Mouse (Mus musculus): ENCODE measurements around the gene Tmem40.

Tmem40 gene

DNA sequence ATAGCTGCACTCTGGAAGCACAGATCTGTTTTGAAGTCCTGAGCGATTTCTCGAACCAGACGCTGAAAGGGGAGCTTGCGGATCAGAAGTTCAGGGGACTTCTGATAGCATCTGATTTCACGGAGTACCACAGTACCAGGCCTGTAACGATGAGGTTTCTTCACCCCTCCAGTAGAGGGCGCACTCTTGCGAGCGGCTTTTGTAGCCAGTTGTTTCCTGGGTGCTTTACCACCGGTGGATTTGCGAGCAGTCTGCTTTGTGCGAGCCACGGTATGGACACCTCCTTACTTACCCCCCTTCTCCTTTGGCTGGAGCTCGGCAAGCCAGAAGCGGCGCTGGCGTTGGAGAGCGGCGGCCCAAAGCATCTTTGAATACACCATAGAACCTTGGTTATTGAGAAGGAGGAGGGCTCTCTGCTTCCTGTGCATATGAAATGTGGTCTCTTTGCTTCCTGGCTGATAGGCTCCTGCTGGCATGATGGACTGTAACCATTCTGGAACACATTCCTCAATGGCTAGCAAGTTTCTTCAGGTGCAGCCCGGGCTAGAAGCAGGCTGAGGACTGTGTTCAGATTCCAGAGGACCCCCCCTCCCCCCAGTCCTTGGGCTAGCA is 8.0 kb upstream of the Tmem40 start:
- no peak for DNase-seq (ENCODE audit: low spot score in 2 of 2)

DNA sequence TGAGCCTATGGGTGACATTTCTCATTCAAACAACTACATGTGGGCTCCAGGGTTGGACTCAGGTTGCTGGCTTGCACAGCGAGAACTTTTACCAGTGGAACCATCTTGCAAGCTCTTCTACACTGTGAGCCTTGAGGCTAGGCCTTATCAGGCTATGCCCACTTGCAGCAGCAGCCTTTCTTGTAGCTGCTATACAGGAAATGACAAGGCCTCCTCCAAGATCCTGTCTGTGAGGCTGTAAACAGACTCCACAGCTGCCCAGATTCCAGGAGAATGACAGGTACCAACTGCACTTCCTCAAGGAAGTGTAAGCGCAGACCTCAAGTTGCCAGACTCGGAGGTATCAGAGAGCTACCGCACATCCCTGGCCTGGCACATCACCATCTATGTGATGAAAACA is 6.0 kb upstream of the Tmem40 start:
- DNase-seq (ENCODE audit: low spot score in 2 of 2): no peak

DNA sequence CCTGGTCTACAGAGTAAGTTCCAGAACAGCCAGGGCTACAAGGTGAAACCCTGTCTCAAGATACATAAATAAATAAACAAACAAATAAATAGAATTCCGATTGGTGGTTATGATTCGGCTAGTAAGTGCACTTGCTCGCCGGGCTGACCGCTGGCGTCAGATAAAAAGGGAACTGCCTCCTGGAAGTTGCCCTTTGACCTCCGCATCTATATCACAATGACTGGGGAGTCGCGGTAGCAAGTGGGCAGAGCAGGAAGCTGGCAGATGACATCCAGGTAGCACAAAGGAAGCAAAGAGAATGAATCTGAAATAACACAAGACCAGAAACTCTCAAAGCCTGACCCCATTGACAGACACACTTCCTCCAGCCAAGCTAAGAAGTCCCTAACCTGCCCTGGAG is 5.1 kb upstream of the Tmem40 start:
- DNase-seq (ENCODE audit: low spot score in 2 of 2): no peak

GRCm38 (mm10) chr6:115764179-115764578 is 2.0 kb upstream of the Tmem40 start:
- DNase-seq (ENCODE audit: low spot score in 2 of 2): no peak

- DNase-seq (ENCODE audit: low spot score in 2 of 2): no peak
These were observed 1.2 kb downstream of the Tmem40 start for GRCm38 (mm10) chr6:115760982-115761381.

- DNase-seq (ENCODE audit: low spot score in 2 of 2): no peak
These were observed 2.1 kb downstream of the Tmem40 start for GRCm38 (mm10) chr6:115760137-115760536.

DNA sequence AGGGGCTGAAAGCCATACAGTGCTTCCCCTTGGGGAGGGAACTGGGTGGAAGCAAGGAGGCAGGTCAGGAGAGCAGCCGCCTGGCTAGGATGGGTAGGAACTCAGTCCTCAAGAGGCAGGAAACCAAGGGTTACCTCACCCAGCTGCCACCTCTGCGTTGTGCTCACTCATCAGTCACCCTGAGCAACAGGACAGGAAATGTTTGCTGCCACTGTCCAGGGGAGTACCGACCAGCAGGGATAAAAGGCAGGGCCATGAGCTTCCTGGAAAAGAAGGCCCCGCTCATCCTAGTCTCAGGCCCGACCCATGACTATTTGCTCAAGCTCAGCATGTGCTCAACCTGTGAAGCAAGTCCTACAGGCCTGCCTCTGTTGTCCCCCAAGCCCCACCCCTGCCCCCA is 2.7 kb downstream of the Tmem40 start:
- peak in 1 of 2 experiments; percentile 31 for DNase-seq (ENCODE audit: low spot score in 2 of 2)

- peak; percentile 76 to 78 for DNase-seq (ENCODE audit: low spot score in 2 of 2)
These were observed 3.2 kb downstream of the Tmem40 start for GRCm38 (mm10) chr6:115758981-115759435.

DNA sequence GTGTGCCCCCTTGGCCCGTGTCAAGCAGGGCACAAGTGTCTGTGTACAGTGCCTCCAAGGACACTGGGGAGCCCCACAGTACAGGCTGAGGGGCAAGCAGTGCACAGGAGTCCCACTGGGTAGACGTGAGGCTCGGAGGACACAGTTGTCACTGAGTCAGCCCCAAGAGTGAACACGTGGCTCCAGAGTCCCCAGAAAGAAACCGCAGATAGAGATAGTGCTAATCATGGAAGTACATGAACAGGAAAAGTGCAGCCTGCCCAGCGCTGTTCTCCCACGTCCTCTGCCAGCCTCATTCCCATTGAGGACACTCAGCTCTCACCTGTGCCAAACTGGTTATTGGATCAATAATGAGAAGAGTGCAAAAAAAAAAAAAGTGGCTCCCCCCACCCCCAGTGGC is 6.7 kb downstream of the Tmem40 start:
- DNase-seq (ENCODE audit: low spot score in 2 of 2): no peak

- DNase-seq (ENCODE audit: low spot score in 2 of 2): no peak
These were observed 15.9 kb downstream of the Tmem40 start for GRCm38 (mm10) chr6:115746326-115746725.

DNA sequence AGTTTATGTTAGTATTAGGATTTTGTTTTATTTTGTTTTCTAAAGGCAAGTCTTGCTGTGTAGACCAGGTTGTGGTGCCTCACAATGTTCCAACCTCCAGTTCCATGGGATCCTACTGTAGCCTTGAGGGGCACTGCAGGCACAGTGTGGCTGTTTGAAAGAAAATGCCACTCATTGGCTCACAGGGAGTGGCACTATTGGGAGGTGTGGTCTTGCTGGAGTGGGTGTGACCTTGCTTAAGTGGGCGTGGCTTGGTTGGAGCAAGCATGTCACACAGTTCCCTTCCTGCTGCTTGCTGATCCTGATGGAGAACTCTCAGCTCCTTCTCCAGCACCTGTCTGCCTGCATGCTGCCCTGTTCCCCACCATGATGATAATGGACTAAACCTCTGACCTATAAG is 18.6 kb downstream of the Tmem40 start:
- DNase-seq (ENCODE audit: low spot score in 2 of 2): no peak

DNA sequence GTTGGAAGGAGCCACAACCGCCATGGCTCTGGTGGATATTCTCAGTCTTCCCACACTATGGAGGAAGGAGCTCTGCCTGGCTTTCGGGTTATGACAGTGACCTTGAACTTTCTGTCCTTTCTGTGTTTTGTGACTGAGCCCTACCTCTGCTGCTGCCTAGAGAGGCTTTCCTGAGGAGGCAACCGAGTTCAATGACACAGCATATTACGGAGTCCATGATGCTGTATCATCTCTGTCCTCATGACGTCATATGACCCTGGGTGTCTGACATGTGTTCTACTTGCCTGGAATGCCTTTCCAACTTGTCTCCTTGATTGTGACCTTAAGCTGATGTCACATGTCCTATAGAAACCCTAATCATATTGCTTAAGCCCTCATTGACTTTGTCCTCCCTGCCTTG is 23.2 kb downstream of the Tmem40 start:
- DNase-seq (ENCODE audit: low spot score in 2 of 2): no peak

DNA sequence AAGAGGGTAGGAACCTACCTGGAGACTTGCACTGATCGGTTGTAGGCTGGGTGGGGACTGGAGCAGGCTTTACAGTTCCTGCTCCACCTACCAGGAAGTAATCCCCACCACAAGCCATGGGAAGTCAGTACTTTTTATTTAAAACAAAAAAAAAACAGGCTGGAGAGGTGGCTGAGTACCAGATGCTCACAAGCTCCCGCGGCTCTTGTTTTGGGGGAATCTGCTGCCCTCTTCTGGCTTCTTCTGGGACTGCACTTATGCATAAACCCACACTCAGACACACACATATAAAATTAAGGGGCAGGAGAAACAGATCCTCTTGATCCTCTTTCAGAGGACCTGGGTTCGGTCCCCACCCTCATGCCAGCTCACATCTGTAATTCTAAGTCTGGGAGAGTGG is 27.3 kb downstream of the Tmem40 start:
- DNase-seq (ENCODE audit: low spot score in 2 of 2): no peak

DNA sequence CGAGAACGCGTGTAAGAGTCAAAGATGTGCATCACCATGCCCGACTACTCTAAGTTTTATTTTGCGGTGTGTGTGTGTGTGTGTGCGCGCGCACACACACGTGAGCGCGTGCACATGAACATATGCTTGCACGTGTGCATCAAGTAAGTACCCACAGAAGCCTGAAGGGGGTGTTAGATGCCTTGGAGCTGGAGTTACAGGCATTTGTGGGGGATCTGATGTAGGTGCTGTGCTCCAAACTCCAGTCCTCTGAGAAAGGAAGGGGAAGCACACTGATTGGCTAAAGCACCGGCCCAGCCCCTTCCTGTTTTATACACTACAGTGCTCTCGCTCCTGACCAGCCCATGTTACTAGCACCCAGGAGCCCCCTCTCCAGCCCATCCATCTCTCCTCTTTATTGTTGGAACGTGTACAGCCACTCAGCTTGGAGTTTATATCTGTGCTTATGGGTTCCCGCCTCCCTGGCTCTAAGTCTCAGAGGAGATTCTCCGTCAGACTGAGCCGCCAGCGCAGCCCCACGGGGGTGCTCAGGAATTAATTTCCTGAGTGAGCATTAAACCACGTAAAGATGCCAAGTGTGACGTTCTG is 29.8 kb downstream of the Tmem40 start:
- no peak for DNase-seq (ENCODE audit: low spot score in 2 of 2)

- DNase-seq (ENCODE audit: low spot score in 2 of 2): no peak
These were observed 31.5 kb downstream of the Tmem40 start for GRCm38 (mm10) chr6:115730560-115731342.

DNA sequence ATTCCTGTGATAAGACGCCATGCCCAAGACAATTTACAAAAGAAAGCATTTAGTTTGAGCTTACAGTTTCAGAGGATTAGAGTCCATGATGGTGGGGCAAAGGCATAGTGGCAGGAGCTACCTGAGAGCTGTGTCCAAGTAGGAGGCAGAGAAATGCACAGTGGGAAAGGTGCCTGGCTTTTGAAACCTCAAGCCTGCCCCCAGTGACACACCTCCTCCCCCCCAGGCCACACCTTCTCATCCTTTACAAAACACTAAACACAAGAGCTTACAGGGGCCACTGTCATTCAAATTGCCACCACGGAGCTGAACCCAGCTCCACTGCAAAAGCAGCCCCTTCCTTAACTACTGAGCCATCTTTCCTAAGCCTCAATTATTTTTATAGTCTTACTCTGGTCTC is 34.6 kb downstream of the Tmem40 start:
- DNase-seq (ENCODE audit: low spot score in 2 of 2): no peak

DNA sequence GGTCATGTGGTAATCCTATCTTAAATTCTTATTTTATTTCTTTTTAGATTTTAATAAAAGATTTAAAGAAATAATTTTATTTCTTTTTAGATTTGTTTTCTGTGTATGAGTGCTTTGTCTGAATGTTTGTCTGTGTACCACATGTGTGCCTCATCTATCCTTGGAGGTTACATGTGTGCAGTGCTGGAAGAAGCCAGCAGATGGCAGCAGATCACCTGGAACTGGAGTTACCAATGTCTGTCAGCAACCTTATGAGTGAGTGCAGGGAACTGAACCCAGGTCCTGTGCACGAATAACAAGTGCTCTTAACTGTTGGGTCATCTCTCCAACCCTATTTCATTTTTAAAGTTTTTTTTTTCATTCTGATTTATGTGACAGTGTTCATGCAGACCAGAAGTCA is 35.1 kb downstream of the Tmem40 start:
- DNase-seq (ENCODE audit: low spot score in 2 of 2): peak in 1 of 2 experiments; percentile 35

DNA sequence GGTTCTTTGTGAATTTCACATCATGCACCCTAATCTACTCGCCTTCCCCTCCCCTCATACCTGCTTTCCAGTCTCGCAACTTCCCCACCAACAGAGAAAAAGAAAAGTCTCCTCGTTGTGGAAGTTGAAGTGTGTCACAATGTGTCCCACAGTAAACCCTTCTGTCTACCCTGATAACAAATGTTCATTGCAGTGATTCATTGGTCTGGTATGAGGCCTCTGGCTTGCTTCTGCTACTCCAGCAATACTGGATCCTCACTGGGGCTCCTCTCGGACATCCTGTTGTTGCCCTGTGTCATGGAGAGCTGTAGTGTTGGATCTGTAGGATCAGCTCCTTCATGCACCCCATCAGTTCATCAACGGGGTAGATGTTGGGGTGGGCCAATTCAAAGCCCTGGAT is 40.0 kb downstream of the Tmem40 start:
- DNase-seq (ENCODE audit: low spot score in 2 of 2): peak; percentile 24 to 26

GRCm38 (mm10) chr6:115717715-115718558 is 44.3 kb downstream of the Tmem40 start:
- DNase-seq (ENCODE audit: low spot score in 2 of 2): peak; percentile 59 to 74

GRCm38 (mm10) chr6:115717101-115717652 is 45.0 kb downstream of the Tmem40 start:
- DNase-seq (ENCODE audit: low spot score in 2 of 2): peak; percentile 33 to 49

- DNase-seq (ENCODE audit: low spot score in 2 of 2): no peak
These were observed 50.9 kb downstream of the Tmem40 start for GRCm38 (mm10) chr6:115711261-115711660.

GRCm38 (mm10) chr6:115702901-115703300 is 59.3 kb downstream of the Tmem40 start:
- DNase-seq (ENCODE audit: low spot score in 2 of 2): no peak

Data from urinary bladder, postnatal 36 days (tissue).